Mouse (Mus musculus): ENCODE measurements around the gene Scgb2b17. TPM values are rescaled to one million over a fixed set of nuclear protein-coding genes. Genes with fewer than 3 reads are reported as not detected.
"Not testable (repeated sequence)": the region's sequence is repeated elsewhere in the genome, so short reads cannot be mapped to it uniquely, and the experiment has no call there.

Gene Scgb2b17
- total RNA-seq (2021) = not detected
- long read RNA-seq, experiment 1 = 0 reads
- long read RNA-seq, experiment 2 = 0 reads

DNA sequence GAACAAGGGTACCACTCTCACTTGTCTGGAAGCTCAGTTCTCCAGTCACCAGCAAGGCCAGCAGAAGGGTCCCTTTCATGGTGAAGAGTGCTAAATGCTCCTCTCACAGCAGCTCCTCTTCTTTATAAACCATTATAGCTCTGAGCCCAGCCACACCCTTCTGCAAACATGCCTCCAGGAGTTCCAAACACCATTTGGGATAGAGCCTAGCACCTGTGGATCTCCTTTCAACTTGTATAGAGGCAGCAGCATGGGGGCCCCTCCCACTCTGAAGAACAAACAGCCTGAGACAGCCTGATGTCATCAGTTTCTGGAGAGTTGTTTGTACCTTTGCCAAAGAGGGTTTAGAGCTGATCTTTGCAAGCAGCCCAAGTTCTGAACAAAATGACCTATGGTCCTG, at the start of gene Scgb2b17:
Scgb2b17 (minus strand) TSS at position 101 of the 400 bp plus-strand sequence.
- intact Hi-C loops (cut with DNase I); DNase-seq: not testable (repeated sequence)

DNA sequence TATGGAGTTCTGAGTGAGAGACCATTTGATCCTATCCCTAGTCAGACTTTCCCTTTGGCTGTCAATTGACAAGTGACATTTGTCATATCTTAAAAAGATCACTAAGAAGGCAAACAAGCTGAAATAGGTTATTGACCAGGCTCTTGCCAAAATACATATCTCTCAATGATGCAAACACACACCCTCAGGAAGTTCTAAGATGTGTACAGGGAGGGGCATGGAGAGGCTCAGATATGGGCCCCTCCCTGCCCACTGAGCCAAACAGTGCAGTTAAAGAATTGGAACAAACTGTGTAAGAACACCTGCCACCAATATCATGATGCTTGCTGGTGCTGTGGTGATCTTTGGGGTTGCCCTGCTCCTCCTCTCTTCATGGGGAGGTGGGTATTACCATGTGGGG, 6.8 kb upstream of the Scgb2b17 start, which contains the start of gene Scgb1b17:
Scgb1b17 (plus strand) TSS at position 301 of the 400 bp plus-strand sequence.
- DNase-seq; intact Hi-C loops (cut with DNase I): not testable (repeated sequence)

Other genes starting within 250 kb of the Scgb2b17 start
- not detected for gene Scgb2b15, start 226.9 kb downstream of the Scgb2b17 start, total RNA-seq (2021)
- not detected for gene Scgb1b15, start 220.0 kb downstream of the Scgb2b17 start, total RNA-seq (2021)
- not detected for gene Scgb1b17, start 6.9 kb upstream of the Scgb2b17 start, total RNA-seq (2021)
- gene Scgb2b18, start 117.3 kb upstream of the Scgb2b17 start, total RNA-seq (2021) = not detected
- gene Scgb1b18, start 129.0 kb upstream of the Scgb2b17 start, total RNA-seq (2021) = not detected
- not detected for gene Scgb2b19, start 223.8 kb upstream of the Scgb2b17 start, total RNA-seq (2021)
- not detected for gene Scgb1b19, start 230.7 kb upstream of the Scgb2b17 start, total RNA-seq (2021)